Mouse (Mus musculus) hindbrain, embryonic 11.5 days (tissue): Measurements from ENCODE around the gene 2610528A11Rik. TPM values are rescaled to one million over a fixed set of nuclear protein-coding genes. Genes with fewer than 3 reads are reported as not detected.

Source experiments
- ATAC-seq: fragments of 200-750 bp; cut with Nextera tagmentation; 2 replicates; pipeline ENCODE4 v1.8.0; 2017; ENCODE audit warnings: mild to moderate bottlenecking, moderate TSS enrichment, moderate library complexity; ENCODE audit not compliant: low FRiP score
- DNase-seq: peaks from one replicate; pipeline ENCODE4 v3.0.0-alpha.2; 2015; ENCODE audit warnings: low spot score
- H3K27ac ChIP-seq: fragments of 300-500 bp; sonication (generic); 2 replicates; pipeline ENCODE4 v1.5.1; 2014; ENCODE audit warnings: mild to moderate bottlenecking, low read depth, low read length
- H3K27me3 ChIP-seq: fragments of 300-500 bp; sonication (generic); 2 replicates; pipeline ENCODE4 v1.6.1; 2014; ENCODE audit warnings: mild to moderate bottlenecking, low read length, moderate library complexity, mixed read lengths; ENCODE audit not compliant: control insufficient read depth, insufficient read depth
- H3K36me3 ChIP-seq: fragments of 300-500 bp; sonication (generic); 2 replicates; pipeline ENCODE4 v1.6.1; 2014; ENCODE audit warnings: mild to moderate bottlenecking, low read length, moderate library complexity, mixed read lengths; ENCODE audit not compliant: control insufficient read depth, insufficient read depth
- H3K4me1 ChIP-seq: fragments of 300-500 bp; sonication (generic); replicated peaks from 2 replicates; pipeline ENCODE4 v1.6.1; 2014; ENCODE audit warnings: low read length, mixed read lengths; ENCODE audit not compliant: control insufficient read depth, insufficient read depth
- H3K4me2 ChIP-seq: fragments of 300-500 bp; sonication (generic); replicated peaks from 2 replicates; pipeline ENCODE4 v1.6.1; 2014; ENCODE audit warnings: mild to moderate bottlenecking, low read depth, low read length
- H3K4me3 ChIP-seq: fragments of 300-500 bp; sonication (generic); 2 replicates; pipeline ENCODE4 v1.5.1; 2014; ENCODE audit warnings: low read depth, low read length
- H3K9ac ChIP-seq: fragments of 300-500 bp; sonication (generic); 2 replicates; pipeline ENCODE4 v1.6.1; 2014; ENCODE audit warnings: low read depth, low read length
- H3K9me3 ChIP-seq: fragments of 300-500 bp; sonication (generic); 2 replicates; pipeline ENCODE4 v1.6.1; 2016; ENCODE audit warnings: low read length; ENCODE audit not compliant: control insufficient read depth
- WGBS: fragments of 180-500 bp; shearing (Covaris S2); extraction: QIAGEN DNeasy Blood & Tissue Kit; methylation state at CpG from one replicate; pipeline ENCODE4 v1.1.7; 2014; 5-methylcytosine and 5-hydroxymethylcytosine counted together
- polyA plus RNA-seq: library from polyadenylated mRNA; unstranded; fragments of >200 nt; fragmentation: Nextera tagmentation; extraction: Ambion mirVana; gene quantifications from 2 replicates; pipeline ENCODE4 v1.2.1, GENCODE M21; 2014

Gene 2610528A11Rik
- polyA plus RNA-seq, 1 experiment from 2014 or later: 0.34 TPM

- no peaks in the 10 kb centered on the region for H3K9me3 ChIP-seq
- ATAC-seq (no peak), DNase-seq (no peak)
- H3K27ac ChIP-seq: no peak overlapping the region
- H3K36me3 ChIP-seq: no peaks in the 10 kb centered on the region
- H3K27me3 ChIP-seq: no peaks in the 10 kb centered on the region
- no peak overlapping the region for H3K9ac ChIP-seq
- H3K4me1 ChIP-seq: no peaks in the 10 kb centered on the region
- no peak overlapping the region for H3K4me2 ChIP-seq
- 73% methylated on average over 5 of the region's 5 CpGs for WGBS
- H3K4me3 ChIP-seq: no peak overlapping the region
Observed at GRCm38 (mm10) chr14:37104747-37105146, 9.1 kb downstream of the 2610528A11Rik start.

GRCm38 (mm10) chr14:37102484-37102883 is 11.3 kb downstream of the 2610528A11Rik start:
- DNase-seq (no peak), ATAC-seq (no peak)
- H3K4me2 ChIP-seq: no peak overlapping the region
- H3K27ac ChIP-seq: no peak overlapping the region
- no peaks in the 10 kb centered on the region for H3K36me3 ChIP-seq
- 87% methylated on average over 3 of the region's 3 CpGs for WGBS
- no peaks in the 10 kb centered on the region; the same call in 1 of the 2 replicates for H3K4me1 ChIP-seq
- H3K9ac ChIP-seq: no peak overlapping the region
- no peaks in the 10 kb centered on the region; the same call in 1 of the 2 replicates for H3K27me3 ChIP-seq
- no peak overlapping the region for H3K4me3 ChIP-seq
- no peaks in the 10 kb centered on the region for H3K9me3 ChIP-seq

GRCm38 (mm10) chr14:37101531-37101930 is 12.3 kb downstream of the 2610528A11Rik start:
- Histone ChIP-seq H3K36me3 (no peaks in the 10 kb centered on the region), H3K4me2 (no peak overlapping the region), H3K4me3 (no peak overlapping the region), H3K9me3 (no peaks in the 10 kb centered on the region), H3K27me3 (peaks cover 2% of the 10 kb centered on the region; the same call in 1 of the 2 replicates), H3K9ac (no peak overlapping the region), H3K4me1 (no peaks in the 10 kb centered on the region; the same call in 1 of the 2 replicates), H3K27ac (no peak overlapping the region)
- ATAC-seq (no peak), DNase-seq (no peak)
- 81% methylated on average over 5 of the region's 5 CpGs for WGBS

GRCm38 (mm10) chr14:37097956-37098530 is 15.8 kb downstream of the 2610528A11Rik start, which contains the start of gene Cdhr1:
Gene Cdhr1, minus strand, starts transcription at chr14:37098347.
- peak within 1 kb of the TSS; percentile 78 for H3K4me2 ChIP-seq
- ATAC-seq (peak; percentile 79), DNase-seq (peak; percentile 62)
- WGBS: 1% methylated on average over 27 of the region's 30 CpGs
- no peaks in the 10 kb centered on the region for H3K9me3 ChIP-seq
- peaks cover 2% of the 10 kb centered on the region; the same call in 1 of the 2 replicates for H3K27me3 ChIP-seq
- no peaks in the 10 kb centered on the region for H3K36me3 ChIP-seq
- H3K9ac ChIP-seq: peak within 1 kb of the TSS; percentile 47; the same call in 1 of the 2 replicates
- no peaks in the 10 kb centered on the region; the same call in 1 of the 2 replicates for H3K4me1 ChIP-seq
- H3K4me3 ChIP-seq: peak within 1 kb of the TSS; percentile 35
- no peak within 1 kb of the TSS for H3K27ac ChIP-seq

GRCm38 (mm10) chr14:37095556-37095955 is 18.3 kb downstream of the 2610528A11Rik start:
- Histone ChIP-seq H3K4me2 (no peak overlapping the region), H3K9ac (no peak overlapping the region), H3K27me3 (peaks cover 2% of the 10 kb centered on the region; the same call in 1 of the 2 replicates), H3K9me3 (no peaks in the 10 kb centered on the region), H3K36me3 (no peaks in the 10 kb centered on the region), H3K27ac (no peak overlapping the region), H3K4me1 (no peaks in the 10 kb centered on the region; the same call in 1 of the 2 replicates), H3K4me3 (no peak overlapping the region)
- ATAC-seq (no peak), DNase-seq (no peak)
- WGBS: 81% methylated on average over 4 of the region's 4 CpGs

GRCm38 (mm10) chr14:37094436-37094835 is 19.4 kb downstream of the 2610528A11Rik start:
- no peaks in the 10 kb centered on the region; the same call in 1 of the 2 replicates for H3K4me1 ChIP-seq
- peaks cover 2% of the 10 kb centered on the region; the same call in 1 of the 2 replicates for H3K27me3 ChIP-seq
- H3K36me3 ChIP-seq: no peaks in the 10 kb centered on the region
- WGBS: 67% methylated on average over 6 of the region's 6 CpGs
- H3K4me3 ChIP-seq: no peak overlapping the region
- no peak for DNase-seq
- H3K4me2 ChIP-seq: no peak overlapping the region
- H3K9ac ChIP-seq: no peak overlapping the region
- no peak for ATAC-seq
- H3K9me3 ChIP-seq: no peaks in the 10 kb centered on the region
- H3K27ac ChIP-seq: no peak overlapping the region

GRCm38 (mm10) chr14:37083755-37084154 is 30.1 kb downstream of the 2610528A11Rik start:
- 42% methylated on average over 4 of the region's 4 CpGs for WGBS
- Histone ChIP-seq H3K4me2 (no peak overlapping the region), H3K36me3 (no peaks in the 10 kb centered on the region), H3K27me3 (no peaks in the 10 kb centered on the region), H3K4me3 (no peak overlapping the region), H3K27ac (no peak overlapping the region), H3K9ac (no peak overlapping the region), H3K4me1 (no peaks in the 10 kb centered on the region), H3K9me3 (no peaks in the 10 kb centered on the region)
- ATAC-seq (0 out of 2 replicates have a peak, but pooled peaks have one; percentile 57), DNase-seq (no peak)

- H3K9ac ChIP-seq: no peak overlapping the region
- ATAC-seq: no peak
- WGBS: 78% methylated on average over 1 of the region's 1 CpGs
Observed at GRCm38 (mm10) chr14:37080724-37081123, 33.1 kb downstream of the 2610528A11Rik start.

GRCm38 (mm10) chr14:37068516-37068915 is 45.3 kb downstream of the 2610528A11Rik start:
- Histone ChIP-seq H3K4me2 (no peak overlapping the region), H3K4me3 (no peak overlapping the region), H3K9ac (no peak overlapping the region), H3K9me3 (no peaks in the 10 kb centered on the region), H3K36me3 (no peaks in the 10 kb centered on the region), H3K27ac (no peak overlapping the region), H3K4me1 (no peaks in the 10 kb centered on the region), H3K27me3 (no peaks in the 10 kb centered on the region)
- 20% methylated on average over 9 of the region's 9 CpGs for WGBS
- DNase-seq (peak; percentile 65), ATAC-seq (no peak)

More at GRCm38 (mm10) chr14:37080724-37081123, 33.1 kb downstream of the 2610528A11Rik start:
- Histone ChIP-seq H3K9me3 (no peaks in the 10 kb centered on the region), H3K27ac (no peak overlapping the region), H3K36me3 (no peaks in the 10 kb centered on the region), H3K4me1 (no peaks in the 10 kb centered on the region), H3K4me2 (no peak overlapping the region), H3K4me3 (no peak overlapping the region), H3K27me3 (no peaks in the 10 kb centered on the region)
- DNase-seq: no peak
